Mouse (Mus musculus) neural tube, embryonic 13.5 days (tissue): ENCODE measurements at regions not wholly inside any gene's neighbourhood (a gene's known extent, or its start where the extent isn't known, plus 50 kb on each side); places are given as distances from the start of the nearest gene placed in this dataset.

ENCODE experiments used
- ATAC-seq: fragments of 200-750 bp; cut with Nextera tagmentation; 2 replicates; pipeline ENCODE4 v1.8.0; 2017; ENCODE audit warnings: low read depth, mild to moderate bottlenecking, moderate TSS enrichment, moderate library complexity
- H3K27ac ChIP-seq: fragments of 300-500 bp; sonication (generic); replicated peaks from 2 replicates; pipeline ENCODE4 v1.5.1; 2015; ENCODE audit warnings: moderate library complexity, mild to moderate bottlenecking, inconsistent platforms
- H3K27me3 ChIP-seq: fragments of 300-500 bp; sonication (generic); 2 replicates; pipeline ENCODE4 v1.6.1; 2015; ENCODE audit warnings: mild to moderate bottlenecking, inconsistent platforms
- H3K36me3 ChIP-seq: fragments of 300-500 bp; sonication (generic); 2 replicates; pipeline ENCODE4 v1.6.1; 2015; ENCODE audit warnings: mild to moderate bottlenecking, inconsistent platforms
- H3K4me1 ChIP-seq: fragments of 300-500 bp; sonication (generic); replicated peaks from 2 replicates; pipeline ENCODE4 v1.6.1; 2015; ENCODE audit warnings: inconsistent platforms
- H3K4me2 ChIP-seq: fragments of 300-500 bp; sonication (generic); 2 replicates; pipeline ENCODE4 v1.6.1; 2015; ENCODE audit warnings: inconsistent platforms, mild to moderate bottlenecking, moderate library complexity
- H3K4me3 ChIP-seq: fragments of 300-500 bp; sonication (generic); 2 replicates; pipeline ENCODE4 v1.5.1; 2015; ENCODE audit warnings: mild to moderate bottlenecking, inconsistent platforms
- H3K9ac ChIP-seq: fragments of 300-500 bp; sonication (generic); 2 replicates; pipeline ENCODE4 v1.6.1; 2015; ENCODE audit warnings: moderate library complexity, mild to moderate bottlenecking, inconsistent platforms
- H3K9me3 ChIP-seq: fragments of 300-500 bp; sonication (generic); 2 replicates; pipeline ENCODE4 v1.6.1; 2016; ENCODE audit warnings: inconsistent platforms
- WGBS: fragments of 180-500 bp; shearing (Covaris S2); methylation state at CpG from one replicate; pipeline ENCODE4 v1.1.7; 2015; 5-methylcytosine and 5-hydroxymethylcytosine counted together

GRCm38 (mm10) chr7:130036235-130036634 is 444.6 kb downstream of the Wdr11 start:
- H3K27me3 ChIP-seq: no peaks in the 10 kb centered on the region
- no peak overlapping the region for H3K27ac ChIP-seq
- ATAC-seq: no peak
- WGBS: 17% methylated on average over 5 of the region's 5 CpGs
- no peak overlapping the region for H3K9ac ChIP-seq
- no peaks in the 10 kb centered on the region for H3K36me3 ChIP-seq
- H3K4me2 ChIP-seq: no peak overlapping the region
- no peak overlapping the region for H3K4me3 ChIP-seq
- H3K9me3 ChIP-seq: no peaks in the 10 kb centered on the region
- peaks cover 7% of the 10 kb centered on the region; the same call in 1 of the 2 replicates for H3K4me1 ChIP-seq

- no peak overlapping the region for H3K4me3 ChIP-seq
- H3K9ac ChIP-seq: no peak overlapping the region
- no peak overlapping the region for H3K27ac ChIP-seq
- no peak overlapping the region for H3K4me2 ChIP-seq
- H3K4me1 ChIP-seq: peaks cover 7% of the 10 kb centered on the region; the same call in 1 of the 2 replicates
- no peak for ATAC-seq
- WGBS: 67% methylated on average over 8 of the region's 8 CpGs
- H3K27me3 ChIP-seq: no peaks in the 10 kb centered on the region
- no peaks in the 10 kb centered on the region for H3K36me3 ChIP-seq
- H3K9me3 ChIP-seq: no peaks in the 10 kb centered on the region
Observed at GRCm38 (mm10) chr7:130036845-130037572, 445.3 kb downstream of the Wdr11 start.

- 70% methylated on average over 4 of the region's 4 CpGs for WGBS
- no peak for ATAC-seq
Observed at GRCm38 (mm10) chr7:130037573-130037925, 445.9 kb downstream of the Wdr11 start.

GRCm38 (mm10) chr7:130040596-130040995 is 448.9 kb downstream of the Wdr11 start:
- no peaks in the 10 kb centered on the region for H3K27me3 ChIP-seq

More at GRCm38 (mm10) chr7:130037573-130037925, 445.9 kb downstream of the Wdr11 start:
- no peak overlapping the region for H3K4me3 ChIP-seq
- H3K4me2 ChIP-seq: no peak overlapping the region
- peaks cover 7% of the 10 kb centered on the region; the same call in 1 of the 2 replicates for H3K4me1 ChIP-seq
- H3K36me3 ChIP-seq: no peaks in the 10 kb centered on the region
- no peak overlapping the region for H3K9ac ChIP-seq
- H3K9me3 ChIP-seq: no peaks in the 10 kb centered on the region
- H3K27me3 ChIP-seq: no peaks in the 10 kb centered on the region
- H3K27ac ChIP-seq: no peak overlapping the region

GRCm38 (mm10) chr7:130041402-130041965 is 449.8 kb downstream of the Wdr11 start:
- Histone ChIP-seq H3K4me1 (0 out of 2 replicates have a peak, but pooled peaks cover 11% of the 10 kb centered on the region), H3K9ac (no peak overlapping the region), H3K4me2 (no peak overlapping the region), H3K9me3 (no peaks in the 10 kb centered on the region), H3K27ac (no peak overlapping the region), H3K4me3 (no peak overlapping the region), H3K36me3 (no peaks in the 10 kb centered on the region), H3K27me3 (no peaks in the 10 kb centered on the region)
- ATAC-seq: no peak
- 91% methylated on average over 11 of the region's 11 CpGs for WGBS

More at GRCm38 (mm10) chr7:130040596-130040995, 448.9 kb downstream of the Wdr11 start:
- no peaks in the 10 kb centered on the region for H3K36me3 ChIP-seq
- no peak overlapping the region for H3K9ac ChIP-seq
- H3K27ac ChIP-seq: no peak overlapping the region
- 84% methylated on average over 8 of the region's 8 CpGs for WGBS
- H3K4me1 ChIP-seq: peaks cover 11% of the 10 kb centered on the region; the same call in 1 of the 2 replicates
- ATAC-seq: no peak
- no peak overlapping the region for H3K4me2 ChIP-seq
- H3K9me3 ChIP-seq: no peaks in the 10 kb centered on the region
- no peak overlapping the region for H3K4me3 ChIP-seq

GRCm38 (mm10) chr7:130042296-130042910 is 450.7 kb downstream of the Wdr11 start:
- H3K9me3 ChIP-seq: no peaks in the 10 kb centered on the region
- no peak overlapping the region for H3K4me3 ChIP-seq
- 67% methylated on average over 5 of the region's 5 CpGs for WGBS
- H3K4me1 ChIP-seq: 0 out of 2 replicates have a peak, but pooled peaks cover 9% of the 10 kb centered on the region
- H3K27me3 ChIP-seq: no peaks in the 10 kb centered on the region
- no peak for ATAC-seq
- no peaks in the 10 kb centered on the region for H3K36me3 ChIP-seq
- H3K27ac ChIP-seq: no peak overlapping the region
- H3K4me2 ChIP-seq: no peak overlapping the region
- no peak overlapping the region for H3K9ac ChIP-seq

GRCm38 (mm10) chr7:130043397-130044234 is 452.0 kb downstream of the Wdr11 start:
- no peak overlapping the region for H3K27ac ChIP-seq
- H3K9me3 ChIP-seq: no peaks in the 10 kb centered on the region
- H3K36me3 ChIP-seq: no peaks in the 10 kb centered on the region
- no peaks in the 10 kb centered on the region for H3K27me3 ChIP-seq
- no peak overlapping the region for H3K4me2 ChIP-seq
- H3K4me1 ChIP-seq: 0 out of 2 replicates have a peak, but pooled peaks cover 9% of the 10 kb centered on the region
- WGBS: 67% methylated on average over 21 of the region's 21 CpGs
- no peak for ATAC-seq
- H3K4me3 ChIP-seq: no peak overlapping the region
- no peak overlapping the region for H3K9ac ChIP-seq

GRCm38 (mm10) chr7:130044235-130044553 is 452.5 kb downstream of the Wdr11 start:
- ATAC-seq: no peak
- no peak overlapping the region for H3K27ac ChIP-seq
- H3K4me3 ChIP-seq: no peak overlapping the region
- H3K4me2 ChIP-seq: no peak overlapping the region
- WGBS: 92% methylated on average over 6 of the region's 6 CpGs
- no peaks in the 10 kb centered on the region for H3K27me3 ChIP-seq
- no peaks in the 10 kb centered on the region for H3K9me3 ChIP-seq
- H3K4me1 ChIP-seq: 0 out of 2 replicates have a peak, but pooled peaks cover 9% of the 10 kb centered on the region
- no peak overlapping the region for H3K9ac ChIP-seq
- no peaks in the 10 kb centered on the region for H3K36me3 ChIP-seq

GRCm38 (mm10) chr7:130044581-130044980 is 452.9 kb downstream of the Wdr11 start:
- Histone ChIP-seq H3K4me3 (no peak overlapping the region), H3K27ac (no peak overlapping the region), H3K36me3 (no peaks in the 10 kb centered on the region), H3K4me1 (0 out of 2 replicates have a peak, but pooled peaks cover 9% of the 10 kb centered on the region), H3K9me3 (no peaks in the 10 kb centered on the region), H3K27me3 (no peaks in the 10 kb centered on the region), H3K9ac (no peak overlapping the region), H3K4me2 (no peak overlapping the region)
- ATAC-seq: no peak
- WGBS: 69% methylated on average over 6 of the region's 6 CpGs

GRCm38 (mm10) chr7:130046086-130046485 is 454.4 kb downstream of the Wdr11 start:
- H3K4me3 ChIP-seq: no peak overlapping the region
- WGBS: 55% methylated on average over 2 of the region's 2 CpGs
- H3K27me3 ChIP-seq: no peaks in the 10 kb centered on the region
- no peak for ATAC-seq
- 0 out of 2 replicates have a peak, but pooled peaks cover 9% of the 10 kb centered on the region for H3K4me1 ChIP-seq
- H3K27ac ChIP-seq: no peak overlapping the region
- no peak overlapping the region for H3K4me2 ChIP-seq
- H3K9me3 ChIP-seq: no peaks in the 10 kb centered on the region
- H3K9ac ChIP-seq: no peak overlapping the region
- no peaks in the 10 kb centered on the region for H3K36me3 ChIP-seq

GRCm38 (mm10) chr7:130047293-130048034 is 455.8 kb downstream of the Wdr11 start:
- ATAC-seq: no peak
- no peaks in the 10 kb centered on the region for H3K27me3 ChIP-seq
- no peak overlapping the region for H3K4me3 ChIP-seq
- H3K27ac ChIP-seq: no peak overlapping the region
- no peak overlapping the region for H3K4me2 ChIP-seq
- H3K9ac ChIP-seq: no peak overlapping the region
- H3K4me1 ChIP-seq: 0 out of 2 replicates have a peak, but pooled peaks cover 9% of the 10 kb centered on the region
- H3K36me3 ChIP-seq: no peaks in the 10 kb centered on the region
- H3K9me3 ChIP-seq: no peaks in the 10 kb centered on the region
- 39% methylated on average over 11 of the region's 11 CpGs for WGBS
